Mouse (Mus musculus) heart, embryonic 10.5 days (tissue): Measurements from ENCODE around the gene Cep44. TPM values are rescaled to one million over a fixed set of nuclear protein-coding genes. Genes with fewer than 3 reads are reported as not detected.

Experiments used
- DNase-seq: peaks from one replicate; pipeline ENCODE4 v3.0.0-alpha.2; 2017; ENCODE audit warnings: low spot score
- H3K27ac ChIP-seq: fragments of 300-500 bp; sonication (generic); 2 replicates; pipeline ENCODE4 v1.5.1; 2016; ENCODE audit warnings: mild to moderate bottlenecking
- H3K27me3 ChIP-seq: fragments of 300-500 bp; sonication (generic); 2 replicates; pipeline ENCODE4 v1.6.1; 2016; ENCODE audit warnings: mild to moderate bottlenecking; ENCODE audit not compliant: poor library complexity, insufficient read depth, severe bottlenecking
- H3K36me3 ChIP-seq: fragments of 300-500 bp; sonication (generic); 2 replicates; pipeline ENCODE4 v1.6.1; 2016; ENCODE audit warnings: mild to moderate bottlenecking, moderate library complexity
- H3K4me1 ChIP-seq: fragments of 300-500 bp; sonication (generic); 2 replicates; pipeline ENCODE4 v1.6.1; 2016; ENCODE audit warnings: mild to moderate bottlenecking
- H3K4me3 ChIP-seq: fragments of 300-500 bp; sonication (generic); 2 replicates; pipeline ENCODE4 v1.5.1; 2016; ENCODE audit warnings: mild to moderate bottlenecking, moderate library complexity
- H3K9me3 ChIP-seq: fragments of 300-500 bp; sonication (generic); 2 replicates; pipeline ENCODE4 v1.6.1; 2016; ENCODE audit warnings: mild to moderate bottlenecking, moderate library complexity
- WGBS: fragments of 180-500 bp; shearing (Covaris S2); methylation state at CpG from one replicate; pipeline ENCODE4 v1.1.7; 2016; 5-methylcytosine and 5-hydroxymethylcytosine counted together
- polyA plus RNA-seq: library from polyadenylated mRNA; unstranded; fragments of >200 nt; fragmentation: Nextera tagmentation; extraction: Ambion mirVana; gene quantifications from 2 replicates; pipeline ENCODE4 v1.2.1, GENCODE M21; 2016

Gene Cep44
- polyA plus RNA-seq: 25.0 and 34.5 TPM in 2 replicates

GRCm38 (mm10) chr8:56550558-56551360 lies at the start of gene Cep44, which contains the start of gene Fbxo8:
Gene Cep44, minus strand, starts transcription at chr8:56551047.
Gene Fbxo8, plus strand, starts transcription at chr8:56551090.
- DNase-seq: peak; percentile 88
- no peaks in the 10 kb centered on the region for H3K36me3 ChIP-seq
- peak within 1 kb of the TSS; percentile 91 for H3K4me3 ChIP-seq
- under 1% methylated on average over 53 of the region's 53 CpGs for WGBS
- H3K27ac ChIP-seq: peak within 1 kb of the TSS; percentile 95
- H3K4me1 ChIP-seq: peaks cover 9% of the 10 kb centered on the region; the same call in 1 of the 2 replicates
- no peaks in the 10 kb centered on the region for H3K27me3 ChIP-seq
- H3K9me3 ChIP-seq: no peaks in the 10 kb centered on the region

- no peak for DNase-seq
- H3K4me3 ChIP-seq: no peak overlapping the region
- H3K9me3 ChIP-seq: no peaks in the 10 kb centered on the region
- H3K4me1 ChIP-seq: no peaks in the 10 kb centered on the region
- no peaks in the 10 kb centered on the region for H3K36me3 ChIP-seq
- no peaks in the 10 kb centered on the region for H3K27me3 ChIP-seq
- H3K27ac ChIP-seq: no peak overlapping the region
- WGBS: 91% methylated on average over 5 of the region's 5 CpGs
These were observed 40.7 kb upstream of the Cep44 start for GRCm38 (mm10) chr8:56591502-56591901.

DNA sequence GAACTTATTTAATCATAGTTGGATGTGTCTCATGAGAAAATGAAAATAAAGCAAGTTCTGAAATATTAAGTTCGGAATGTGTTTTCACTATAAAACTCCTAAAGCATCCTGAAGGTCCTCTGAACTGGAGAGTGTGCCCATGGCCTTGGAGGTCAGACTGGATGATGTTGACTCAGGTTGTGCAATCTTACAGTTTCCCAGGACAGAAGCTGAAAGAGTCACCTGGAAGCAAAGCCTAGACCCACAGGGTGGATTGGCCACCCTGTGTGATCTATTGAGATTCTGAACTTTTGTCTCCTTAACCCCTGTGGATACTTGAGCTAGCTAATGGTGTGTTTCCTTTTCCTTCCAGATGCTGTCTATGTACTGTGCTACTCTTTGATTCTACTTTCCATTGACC lies 40.2 kb upstream of the Cep44 start:
- DNase-seq: no peak
- no peaks in the 10 kb centered on the region for H3K4me1 ChIP-seq
- H3K4me3 ChIP-seq: no peak overlapping the region
- H3K27ac ChIP-seq: no peak overlapping the region
- 95% methylated on average over 1 of the region's 1 CpGs for WGBS
- no peaks in the 10 kb centered on the region for H3K9me3 ChIP-seq
- no peaks in the 10 kb centered on the region for H3K27me3 ChIP-seq
- no peaks in the 10 kb centered on the region for H3K36me3 ChIP-seq

GRCm38 (mm10) chr8:56589004-56589403 lies 38.2 kb upstream of the Cep44 start:
- Histone ChIP-seq H3K4me3 (no peak overlapping the region), H3K4me1 (no peaks in the 10 kb centered on the region), H3K27me3 (no peaks in the 10 kb centered on the region), H3K27ac (no peak overlapping the region), H3K9me3 (no peaks in the 10 kb centered on the region), H3K36me3 (no peaks in the 10 kb centered on the region)
- DNase-seq: no peak
- 80% methylated on average over 2 of the region's 2 CpGs for WGBS

- no peaks in the 10 kb centered on the region for H3K36me3 ChIP-seq
- H3K27me3 ChIP-seq: no peaks in the 10 kb centered on the region
- DNase-seq: no peak
- no peaks in the 10 kb centered on the region for H3K4me1 ChIP-seq
- no peaks in the 10 kb centered on the region for H3K9me3 ChIP-seq
- H3K4me3 ChIP-seq: no peak overlapping the region
- H3K27ac ChIP-seq: no peak overlapping the region
These were observed 32.0 kb upstream of the Cep44 start for GRCm38 (mm10) chr8:56582841-56583240.

- Histone ChIP-seq H3K4me3 (no peak overlapping the region), H3K36me3 (no peaks in the 10 kb centered on the region), H3K9me3 (no peaks in the 10 kb centered on the region), H3K27me3 (no peaks in the 10 kb centered on the region), H3K27ac (no peak overlapping the region), H3K4me1 (no peaks in the 10 kb centered on the region)
- no peak for DNase-seq
- 90% methylated on average over 4 of the region's 4 CpGs for WGBS
These were observed 30.1 kb upstream of the Cep44 start for GRCm38 (mm10) chr8:56580918-56581317.

DNA sequence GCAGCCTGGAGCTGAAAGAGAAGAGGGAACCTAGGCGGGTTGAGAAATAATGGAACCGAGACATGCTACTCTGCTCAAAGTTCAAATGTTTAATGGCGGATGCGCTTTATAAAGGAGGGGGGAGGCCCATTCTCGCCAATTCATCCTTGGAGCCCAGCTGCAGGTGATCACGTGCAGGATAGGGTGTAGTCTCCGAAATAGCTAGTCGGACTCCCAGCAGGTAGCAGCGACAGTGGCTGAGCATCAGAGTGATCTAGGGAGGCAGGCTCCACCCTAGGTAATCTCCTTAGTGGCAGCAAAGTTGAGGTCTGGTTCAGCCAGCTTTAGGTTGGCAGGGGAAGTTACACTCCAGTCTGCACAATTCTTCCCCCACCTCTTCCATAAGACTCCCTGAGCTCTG lies 16.0 kb upstream of the Cep44 start:
- Histone ChIP-seq H3K27me3 (no peaks in the 10 kb centered on the region), H3K4me3 (no peak overlapping the region), H3K36me3 (no peaks in the 10 kb centered on the region), H3K9me3 (no peaks in the 10 kb centered on the region), H3K27ac (no peak overlapping the region), H3K4me1 (no peaks in the 10 kb centered on the region)
- WGBS: 84% methylated on average over 9 of the region's 9 CpGs
- DNase-seq: no peak

- DNase-seq: no peak
- Histone ChIP-seq H3K36me3 (no peaks in the 10 kb centered on the region), H3K27ac (no peak overlapping the region), H3K4me1 (no peaks in the 10 kb centered on the region), H3K9me3 (no peaks in the 10 kb centered on the region), H3K4me3 (no peak overlapping the region), H3K27me3 (no peaks in the 10 kb centered on the region)
- WGBS: 79% methylated on average over 4 of the region's 4 CpGs
These were observed 13.7 kb upstream of the Cep44 start for GRCm38 (mm10) chr8:56564399-56565047.

GRCm38 (mm10) chr8:56552551-56553103 lies 1.8 kb upstream of the Cep44 start:
- Histone ChIP-seq H3K4me3 (0 out of 2 replicates have a peak overlapping the region, but pooled peaks have one; percentile 9), H3K27ac (no peak overlapping the region), H3K4me1 (peaks cover 9% of the 10 kb centered on the region; the same call in 1 of the 2 replicates), H3K27me3 (no peaks in the 10 kb centered on the region), H3K36me3 (no peaks in the 10 kb centered on the region), H3K9me3 (no peaks in the 10 kb centered on the region)
- no peak for DNase-seq
- WGBS: 38% methylated on average over 5 of the region's 5 CpGs

- Histone ChIP-seq H3K27me3 (no peaks in the 10 kb centered on the region), H3K27ac (peak overlapping the region; percentile 95; the same call in 1 of the 2 replicates), H3K4me3 (peak overlapping the region; percentile 91), H3K4me1 (peaks cover 9% of the 10 kb centered on the region; the same call in 1 of the 2 replicates), H3K36me3 (no peaks in the 10 kb centered on the region), H3K9me3 (no peaks in the 10 kb centered on the region)
- WGBS: 29% methylated on average over 10 of the region's 10 CpGs
- DNase-seq: no peak
These were observed 1.2 kb upstream of the Cep44 start for GRCm38 (mm10) chr8:56552045-56552444.

DNA sequence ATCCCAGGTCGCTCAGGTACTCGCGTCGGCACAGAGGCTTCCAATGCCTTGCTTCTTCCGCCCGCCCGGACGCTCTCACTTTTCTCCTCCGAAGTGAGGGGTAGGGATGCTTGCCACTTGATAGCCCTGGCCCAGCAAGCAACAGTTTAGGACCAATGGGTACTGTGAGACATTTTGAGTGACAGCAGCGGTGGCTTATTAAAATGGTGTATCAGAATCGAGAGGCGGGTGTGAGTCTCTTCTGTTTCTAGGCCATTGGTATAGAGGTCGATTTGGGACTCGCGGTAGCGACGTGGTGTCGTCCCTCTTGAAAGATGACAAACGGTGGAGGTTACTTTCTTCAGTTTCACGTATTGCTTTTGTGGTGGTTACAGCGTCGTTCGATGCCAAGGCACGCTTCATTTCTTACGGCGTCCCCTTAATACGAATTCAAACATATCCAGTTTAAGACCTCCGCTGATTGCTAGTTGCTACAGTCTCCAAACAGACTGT lies 560 bp upstream of the Cep44 start:
- no peaks in the 10 kb centered on the region for H3K9me3 ChIP-seq
- under 1% methylated on average over 28 of the region's 28 CpGs for WGBS
- no peaks in the 10 kb centered on the region for H3K27me3 ChIP-seq
- H3K4me3 ChIP-seq: peak overlapping the region; percentile 91
- peak; percentile 95 for DNase-seq
- peak overlapping the region; percentile 95 for H3K27ac ChIP-seq
- peaks cover 9% of the 10 kb centered on the region; the same call in 1 of the 2 replicates for H3K4me1 ChIP-seq
- H3K36me3 ChIP-seq: no peaks in the 10 kb centered on the region

- no peak for DNase-seq
- Histone ChIP-seq H3K27me3 (no peaks in the 10 kb centered on the region), H3K9me3 (no peaks in the 10 kb centered on the region), H3K27ac (no peak overlapping the region), H3K4me3 (no peak overlapping the region), H3K4me1 (peaks cover 9% of the 10 kb centered on the region; the same call in 1 of the 2 replicates), H3K36me3 (peaks cover 5% of the 10 kb centered on the region)
- 87% methylated on average over 2 of the region's 2 CpGs for WGBS
These were observed 3.0 kb downstream of the Cep44 start for GRCm38 (mm10) chr8:56547866-56548265.

DNA sequence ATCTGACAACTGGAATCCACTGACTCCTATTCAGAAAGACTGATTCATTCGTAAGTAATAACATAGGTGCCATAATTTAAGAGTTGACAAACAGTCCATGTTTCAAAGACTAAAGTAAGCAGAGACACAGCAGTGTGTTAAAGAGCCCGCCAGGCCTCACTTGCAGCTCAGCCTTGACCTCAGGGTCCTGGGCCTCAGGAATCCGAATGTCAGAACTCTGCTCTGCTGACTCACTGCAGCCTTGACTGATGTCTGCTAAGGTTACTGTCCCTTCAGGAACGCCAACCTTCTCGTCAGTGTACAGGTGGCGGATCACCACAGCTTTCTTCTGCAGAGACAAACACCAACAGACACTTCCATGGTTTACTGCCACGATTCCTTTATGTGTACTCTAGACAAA lies 10.1 kb downstream of the Cep44 start:
- Histone ChIP-seq H3K4me1 (no peaks in the 10 kb centered on the region), H3K36me3 (peaks cover 56% of the 10 kb centered on the region), H3K27me3 (no peaks in the 10 kb centered on the region), H3K27ac (no peak overlapping the region), H3K9me3 (no peaks in the 10 kb centered on the region), H3K4me3 (no peak overlapping the region)
- WGBS: 85% methylated on average over 7 of the region's 7 CpGs
- DNase-seq: no peak
